Mouse (Mus musculus): ENCODE measurements around the gene Trmo. TPM values are rescaled to one million over a fixed set of nuclear protein-coding genes. Genes with fewer than 3 reads are reported as not detected.

The Trmo gene
- polyA plus RNA-seq, 3 experiments from 2014 or later: 8.1 to 18.0 (median 15.4) TPM

GRCm38 (mm10) chr4:46339026-46339425, 50.2 kb downstream of the Trmo start:
- no peak for ATAC-seq

- ATAC-seq: no peak
These were observed 51.2 kb downstream of the Trmo start for GRCm38 (mm10) chr4:46337990-46338389.

GRCm38 (mm10) chr4:46335846-46336245, 53.4 kb downstream of the Trmo start:
- ATAC-seq: no peak

GRCm38 (mm10) chr4:46328906-46329305, 60.3 kb downstream of the Trmo start:
- no peak for ATAC-seq

Other genes starting within 250 kb of the Trmo start
- 10 to 100 TPM in 2 of 3 experiments, 1 to 10 TPM in 1; 9.2 to 19.6 (median 12.5) TPM for gene Xpa, start 193.1 kb downstream of the Trmo start, polyA plus RNA-seq (2017; shearing (Covaris generic))
- gene Foxe1, start 45.8 kb downstream of the Trmo start, polyA plus RNA-seq (2017; shearing (Covaris generic)): not detected
- under 1 TPM in 2 of 3 experiments, not detected in 1; 0.15 to 0.32 TPM for gene Hemgn, start 24.1 kb upstream of the Trmo start, polyA plus RNA-seq (2017; shearing (Covaris generic))
- gene Anp32b, start 61.5 kb upstream of the Trmo start, polyA plus RNA-seq (2017; shearing (Covaris generic)): 10 to 100 TPM; 46.4 to 53.4 (median 46.5) TPM
- 10 to 100 TPM; 63.1 to 97.7 (median 70.1) TPM for gene Nans, start 99.8 kb upstream of the Trmo start, polyA plus RNA-seq (2017; shearing (Covaris generic))
- 10 to 100 TPM; 19.2 to 34.4 (median 32.0) TPM for gene Trim14, start 146.7 kb upstream of the Trmo start, polyA plus RNA-seq (2017; shearing (Covaris generic))
- 100 to 1,000 TPM in 2 of 3 experiments, 10 to 100 TPM in 1; 81.9 to 140 (median 126) TPM for gene Coro2a, start 212.8 kb upstream of the Trmo start, polyA plus RNA-seq (2017; shearing (Covaris generic))

Data from inflammation-experienced regulatory T-cells, adult 6 months (primary cell).